Mouse (Mus musculus): ENCODE data around the gene 2310034G01Rik.

The 2310034G01Rik gene

GRCm38 (mm10) chr19:46350168-46350932 is at the start of gene 2310034G01Rik:
TSS of gene 2310034G01Rik (minus strand) at chr19:46350302.
- peak; percentile 62 for DNase-seq

DNA sequence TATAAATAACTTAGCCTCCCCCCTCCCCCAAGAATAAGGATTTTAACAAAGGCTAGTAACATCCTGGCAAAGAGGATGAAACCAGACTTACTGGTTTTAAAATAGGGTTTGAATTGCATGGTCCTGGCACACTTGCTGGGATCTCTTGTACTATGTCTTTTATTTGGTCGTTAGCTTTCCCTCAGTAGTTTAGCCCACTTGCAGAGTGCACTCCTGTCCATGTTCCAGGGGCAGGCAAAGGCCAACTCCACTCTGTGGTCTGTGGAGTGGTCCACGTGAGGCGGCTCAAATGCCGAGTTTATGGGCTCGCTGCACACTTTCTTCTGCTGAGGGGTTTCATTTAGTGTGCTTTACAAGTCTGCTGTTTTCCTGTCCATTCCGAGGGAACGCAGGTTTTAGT is 49.8 kb upstream of the 2310034G01Rik start:
- DNase-seq = peak; percentile 27

DNA sequence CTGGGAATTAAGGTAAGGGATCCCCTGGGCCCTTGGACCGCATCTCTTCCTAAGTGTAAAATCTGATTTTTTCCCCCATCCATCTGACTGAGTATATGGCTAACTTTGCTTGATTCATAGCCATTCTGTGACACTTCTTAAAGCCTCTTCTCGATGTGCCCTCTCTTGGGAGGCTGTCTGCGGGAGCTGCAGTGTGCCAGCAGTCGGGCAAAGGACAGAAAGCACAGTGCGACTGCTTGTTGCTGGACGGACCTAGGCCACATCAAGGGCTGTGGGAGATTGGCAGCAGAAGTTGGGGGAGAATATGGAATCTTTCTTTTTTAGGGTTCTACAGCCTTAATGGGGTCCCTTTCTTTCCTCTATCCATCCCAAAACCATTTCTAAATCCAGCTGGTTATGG is 49.3 kb upstream of the 2310034G01Rik start:
- DNase-seq = no peak

- DNase-seq = no peak
Measured at GRCm38 (mm10) chr19:46398401-46398800, 48.3 kb upstream of the 2310034G01Rik start.

DNA sequence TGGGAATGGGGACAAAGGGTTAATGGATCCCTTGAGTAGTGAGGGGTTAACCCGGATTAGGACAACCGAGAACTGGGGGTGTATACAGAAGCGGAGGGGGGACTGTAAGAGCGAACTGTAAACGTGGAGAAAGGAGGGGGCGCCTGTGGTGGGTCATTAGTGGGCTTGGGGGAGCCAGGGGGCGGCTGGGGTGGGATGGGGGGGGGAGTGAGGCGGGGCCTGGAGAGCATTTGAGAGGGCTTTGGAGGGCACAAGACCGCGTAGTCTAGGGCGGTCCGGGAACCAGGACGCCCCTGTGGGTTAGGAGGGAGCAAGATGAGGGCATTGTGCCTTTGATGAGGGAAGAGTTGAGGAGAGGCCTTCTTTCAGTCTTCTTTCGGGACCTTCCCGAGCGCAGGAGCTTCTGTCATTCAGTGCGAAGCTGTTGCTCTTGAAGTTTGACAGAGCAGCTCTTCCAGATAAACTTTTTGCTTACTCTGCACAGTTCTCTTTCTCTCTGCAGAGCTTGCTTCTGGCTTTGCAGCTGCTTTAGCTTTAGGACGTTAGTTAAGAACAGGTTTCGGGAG is 47.4 kb upstream of the 2310034G01Rik start:
- no peak for DNase-seq

DNA sequence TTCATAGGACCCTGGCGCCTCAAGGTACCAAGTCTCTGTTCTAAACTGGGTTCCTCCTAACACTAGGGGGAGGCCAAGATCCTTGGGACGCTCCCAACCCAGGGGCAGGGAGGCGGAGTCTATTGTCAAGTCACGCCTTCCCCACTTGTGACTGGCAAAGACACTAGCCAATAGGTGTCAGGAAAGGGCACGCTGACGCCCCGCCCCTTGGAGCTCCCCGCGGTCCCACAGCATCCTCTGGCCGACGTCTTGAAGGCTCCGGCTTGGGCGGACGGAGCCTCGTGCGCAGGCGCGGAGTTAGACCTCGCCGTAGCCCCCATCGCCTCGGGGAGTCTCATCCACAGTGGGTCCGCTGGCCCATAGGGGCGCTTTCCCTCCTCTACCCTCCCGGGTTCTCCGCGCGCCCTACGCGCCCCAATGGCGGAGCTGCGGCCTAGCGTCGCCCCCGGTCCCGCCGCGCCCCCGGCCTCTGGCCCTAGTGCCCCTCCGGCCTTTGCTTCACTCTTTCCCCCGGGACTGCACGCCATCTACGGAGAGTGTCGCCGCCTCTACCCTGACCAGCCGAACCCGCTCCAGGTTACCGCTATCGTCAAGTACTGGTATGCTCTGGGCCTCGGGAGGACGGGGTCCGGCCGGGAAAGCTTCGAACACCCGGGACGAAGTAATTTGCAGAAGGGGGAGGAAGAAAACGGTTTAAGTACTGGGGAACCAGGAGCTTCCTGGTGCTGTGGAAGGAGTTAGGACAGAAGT is 46.8 kb upstream of the 2310034G01Rik start, which contains the start of gene Sufu:
TSS of gene Sufu (plus strand) at position 211 of the 750 bp plus-strand sequence.
- DNase-seq = peak; percentile 99

DNA sequence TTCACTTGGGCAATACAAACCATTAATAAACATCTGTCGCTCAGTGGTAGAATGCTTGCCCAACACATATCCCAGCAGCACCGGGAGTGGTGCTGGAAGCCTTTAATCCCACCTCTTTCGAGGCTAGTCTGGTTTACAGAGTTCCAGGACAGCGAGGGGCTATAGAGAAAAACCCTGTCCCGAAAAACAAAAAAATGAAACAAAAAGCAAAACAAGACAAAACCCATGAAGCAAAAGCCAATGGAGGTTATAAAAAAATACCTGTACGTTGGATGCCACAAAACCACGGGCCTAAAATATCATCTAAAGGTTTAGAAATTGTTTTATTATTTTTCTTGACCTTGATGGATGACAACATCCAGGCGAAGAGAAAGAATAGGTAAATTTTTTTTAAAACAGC is 46.0 kb upstream of the 2310034G01Rik start:
- no peak for DNase-seq

GRCm38 (mm10) chr19:46395109-46396009 is 45.3 kb upstream of the 2310034G01Rik start, which contains the start of gene Actr1a:
TSS of gene Actr1a (minus strand) at chr19:46395748.
- peak; percentile 98 for DNase-seq

DNA sequence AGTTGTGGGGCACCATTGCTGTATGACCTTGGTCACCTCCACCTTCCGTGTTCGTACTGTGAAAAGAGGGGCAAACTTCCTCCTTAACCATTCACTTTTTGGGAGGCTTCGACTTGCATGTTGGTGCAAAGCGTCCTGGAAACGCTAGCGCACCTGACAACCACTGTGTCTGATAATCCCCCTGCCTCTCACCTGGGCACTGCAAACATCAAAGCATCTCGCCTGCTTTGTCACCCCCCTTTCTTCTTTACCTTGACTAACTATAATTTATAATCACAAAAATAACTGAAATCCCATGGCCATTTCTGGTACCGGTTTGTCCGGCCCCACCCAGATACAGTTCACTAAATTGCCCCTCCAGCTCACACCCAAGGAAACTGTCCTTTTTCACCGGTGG is 44.6 kb upstream of the 2310034G01Rik start:
- DNase-seq = no peak

DNA sequence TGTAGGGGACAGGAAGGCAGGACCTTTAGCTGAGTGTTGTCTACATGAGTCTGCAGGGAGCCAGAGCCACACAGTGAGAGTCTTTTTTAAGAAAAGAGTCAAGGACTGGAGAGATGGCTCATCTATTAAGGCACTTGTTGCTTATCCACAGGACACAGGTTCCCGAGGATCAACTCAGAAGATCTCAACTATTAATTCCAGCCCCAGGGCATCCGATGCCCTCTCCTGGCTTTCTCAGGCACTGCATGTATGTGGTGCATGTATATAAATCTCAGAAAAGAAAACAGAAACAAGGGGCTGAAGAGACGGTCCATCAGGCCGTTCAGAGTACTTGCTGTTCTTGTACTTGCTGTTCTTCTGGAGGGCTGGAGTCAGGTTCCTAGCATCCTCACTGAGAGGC is 41.9 kb upstream of the 2310034G01Rik start:
- DNase-seq = peak; percentile 64

GRCm38 (mm10) chr19:46389872-46390271 is 39.8 kb upstream of the 2310034G01Rik start:
- peak; percentile 34 for DNase-seq

- no peak for DNase-seq
Measured at GRCm38 (mm10) chr19:46382275-46382674, 32.2 kb upstream of the 2310034G01Rik start.

GRCm38 (mm10) chr19:46375891-46376290 is 25.8 kb upstream of the 2310034G01Rik start:
- DNase-seq = no peak

- DNase-seq = peak; percentile 41
Measured at GRCm38 (mm10) chr19:46375489-46375888, 25.4 kb upstream of the 2310034G01Rik start.

- no peak for DNase-seq
Measured at GRCm38 (mm10) chr19:46374477-46375088, 24.5 kb upstream of the 2310034G01Rik start.

DNA sequence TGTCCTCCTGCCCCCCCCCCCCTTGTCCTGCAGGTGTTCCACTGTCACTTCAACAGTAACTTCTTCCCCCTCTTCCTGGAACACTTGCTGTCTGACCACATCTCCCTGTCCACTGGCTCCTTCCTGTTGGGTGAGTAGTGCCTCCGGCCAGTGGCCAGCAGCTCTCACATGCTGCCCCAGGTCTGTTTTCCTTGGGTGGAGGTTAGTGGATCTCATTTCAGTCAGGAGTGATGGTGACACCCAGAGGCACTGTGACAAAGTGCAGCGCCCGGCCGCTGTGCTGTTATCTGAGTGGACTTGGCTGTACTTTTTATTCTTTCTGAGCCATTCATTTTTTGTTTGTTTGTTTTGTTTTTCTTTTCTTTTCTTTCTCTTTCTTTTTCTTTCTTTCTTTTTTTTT is 19.1 kb upstream of the 2310034G01Rik start:
- DNase-seq = peak; percentile 77

DNA sequence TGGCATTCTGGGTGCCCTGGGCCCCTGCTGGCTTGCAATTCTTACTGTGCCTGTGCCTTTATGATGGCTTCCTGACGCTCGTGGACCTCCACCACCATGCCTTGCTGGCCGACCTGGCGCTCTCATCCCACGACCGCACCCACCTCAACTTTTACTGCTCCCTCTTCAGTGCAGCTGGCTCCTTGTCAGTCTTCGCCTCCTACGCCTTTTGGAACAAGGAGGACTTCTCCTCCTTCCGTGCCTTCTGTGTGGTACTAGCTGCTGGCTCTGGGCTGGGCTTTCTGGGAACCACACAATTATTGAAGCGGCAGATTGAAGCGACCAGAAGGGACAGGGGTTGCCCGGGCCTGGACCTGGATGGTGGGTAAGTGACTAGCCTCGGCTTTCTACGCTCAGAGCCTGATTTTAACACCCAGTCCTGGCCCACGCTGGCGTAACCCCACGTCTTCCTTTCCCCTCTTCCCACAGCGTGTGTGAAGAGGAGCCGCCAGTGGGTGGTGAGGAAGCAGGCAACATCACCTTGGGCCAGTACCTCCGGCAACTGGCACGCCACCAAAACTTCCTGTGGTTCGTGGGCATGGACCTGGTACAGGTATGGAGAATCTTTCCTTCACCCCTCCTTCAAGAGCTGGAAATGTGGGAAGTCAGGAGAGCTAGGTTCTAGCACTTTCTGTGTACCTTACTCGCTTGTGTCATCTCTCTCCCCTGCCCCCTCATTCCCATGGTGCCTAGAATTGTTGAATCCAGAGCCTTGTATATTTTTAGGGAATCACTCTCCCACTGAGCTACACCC is 17.9 kb upstream of the 2310034G01Rik start:
- no peak for DNase-seq

GRCm38 (mm10) chr19:46363294-46364009 is 13.3 kb upstream of the 2310034G01Rik start:
- no peak for DNase-seq

GRCm38 (mm10) chr19:46362104-46362503 is 12.0 kb upstream of the 2310034G01Rik start:
- no peak for DNase-seq

- DNase-seq = no peak
Measured at GRCm38 (mm10) chr19:46358381-46358780, 8.3 kb upstream of the 2310034G01Rik start.

All from lung, postnatal 14 days (tissue).